Mouse (Mus musculus) limb, embryonic 10.5 days (tissue): Measurements from ENCODE around the gene Trp53. TPM values are rescaled to one million over a fixed set of nuclear protein-coding genes. Genes with fewer than 3 reads are reported as not detected.

ENCODE experiments used
- DNase-seq: peaks from one replicate; pipeline ENCODE4 v3.0.0-alpha.2; 2017; ENCODE audit warnings: low spot score
- H3K27ac ChIP-seq: fragments of 300-500 bp; sonication (generic); 2 replicates; pipeline ENCODE4 v1.5.1; 2016; ENCODE audit warnings: mild to moderate bottlenecking
- H3K27me3 ChIP-seq: fragments of 300-500 bp; sonication (generic); 2 replicates; pipeline ENCODE4 v1.6.1; 2016; ENCODE audit warnings: low read depth, mild to moderate bottlenecking; ENCODE audit not compliant: poor library complexity, severe bottlenecking
- H3K36me3 ChIP-seq: fragments of 300-500 bp; sonication (generic); 2 replicates; pipeline ENCODE4 v1.6.1; 2016; ENCODE audit warnings: mild to moderate bottlenecking, moderate library complexity
- H3K4me1 ChIP-seq: fragments of 300-500 bp; sonication (generic); 2 replicates; pipeline ENCODE4 v1.6.1; 2016
- H3K4me3 ChIP-seq: fragments of 300-500 bp; sonication (generic); 2 replicates; pipeline ENCODE4 v1.5.1; 2016; ENCODE audit warnings: mild to moderate bottlenecking, moderate library complexity
- H3K9me3 ChIP-seq: fragments of 300-500 bp; sonication (generic); replicated peaks from 2 replicates; pipeline ENCODE4 v1.6.1; 2016; ENCODE audit warnings: mild to moderate bottlenecking
- WGBS: fragments of 180-500 bp; shearing (Covaris S2); methylation state at CpG from one replicate; pipeline ENCODE4 v1.1.7; 2016; 5-methylcytosine and 5-hydroxymethylcytosine counted together
- polyA plus RNA-seq: library from polyadenylated mRNA; unstranded; fragments of >200 nt; fragmentation: Nextera tagmentation; extraction: Ambion mirVana; gene quantifications from 2 replicates; pipeline ENCODE4 v1.2.1, GENCODE M21; 2016

Trp53 gene
- polyA plus RNA-seq, 1 experiment from 2014 or later: 243 TPM

DNA sequence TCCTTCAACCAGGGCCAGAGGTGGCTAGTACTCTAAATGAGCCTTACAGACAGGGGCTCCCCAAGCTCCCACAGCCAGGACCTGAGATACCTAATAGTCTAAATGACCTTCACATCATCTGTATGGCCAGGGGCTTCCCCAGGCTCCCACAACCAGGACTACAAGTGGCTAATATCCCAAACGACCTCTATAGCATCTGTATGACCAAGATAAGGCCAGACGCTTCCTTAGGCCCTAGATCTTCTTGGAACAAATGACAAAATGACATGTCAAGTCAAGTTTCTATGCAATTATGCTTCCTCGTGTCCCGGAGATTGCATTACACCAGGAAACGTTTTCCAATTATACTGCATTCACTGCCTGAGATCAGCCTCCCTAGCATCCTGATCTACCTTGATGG lies 3.9 kb upstream of the Trp53 start:
- H3K27ac ChIP-seq: no peak overlapping the region

DNA sequence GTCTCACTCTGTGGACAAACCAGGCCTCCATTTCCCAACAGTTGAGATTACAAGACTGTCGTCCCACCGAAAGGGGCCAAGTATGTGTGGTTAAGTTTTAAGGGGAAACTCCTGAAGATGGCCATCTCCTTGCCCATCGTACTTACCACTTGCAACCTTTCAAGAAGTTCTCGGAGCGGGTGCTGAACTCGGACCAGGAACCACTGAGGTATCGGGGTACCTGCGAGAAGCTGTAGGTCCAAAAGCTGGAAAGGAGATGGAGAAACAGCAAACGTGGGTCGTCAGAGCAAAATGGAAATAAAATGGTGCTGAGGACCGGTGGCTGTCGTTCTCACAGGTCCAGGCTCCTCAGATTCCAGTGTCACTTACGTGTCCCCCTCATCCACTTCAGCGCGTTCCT lies 1.9 kb upstream of the Trp53 start:
- Histone ChIP-seq H3K27ac (peak overlapping the region; percentile 95), H3K4me1 (peaks cover 42% of the 10 kb centered on the region), H3K27me3 (no peaks in the 10 kb centered on the region), H3K36me3 (peaks cover 50% of the 10 kb centered on the region), H3K9me3 (no peaks in the 10 kb centered on the region), H3K4me3 (peak overlapping the region; percentile 71)
- DNase-seq: no peak
- 14% methylated on average over 15 of the region's 15 CpGs for WGBS

More for the DNA sequence above, 3.9 kb upstream of the Trp53 start:
- H3K4me3 ChIP-seq: no peak overlapping the region
- no peak for DNase-seq
- H3K27me3 ChIP-seq: no peaks in the 10 kb centered on the region
- peaks cover 59% of the 10 kb centered on the region for H3K36me3 ChIP-seq
- 81% methylated on average over 5 of the region's 5 CpGs for WGBS
- H3K9me3 ChIP-seq: no peaks in the 10 kb centered on the region
- peaks cover 32% of the 10 kb centered on the region for H3K4me1 ChIP-seq

DNA sequence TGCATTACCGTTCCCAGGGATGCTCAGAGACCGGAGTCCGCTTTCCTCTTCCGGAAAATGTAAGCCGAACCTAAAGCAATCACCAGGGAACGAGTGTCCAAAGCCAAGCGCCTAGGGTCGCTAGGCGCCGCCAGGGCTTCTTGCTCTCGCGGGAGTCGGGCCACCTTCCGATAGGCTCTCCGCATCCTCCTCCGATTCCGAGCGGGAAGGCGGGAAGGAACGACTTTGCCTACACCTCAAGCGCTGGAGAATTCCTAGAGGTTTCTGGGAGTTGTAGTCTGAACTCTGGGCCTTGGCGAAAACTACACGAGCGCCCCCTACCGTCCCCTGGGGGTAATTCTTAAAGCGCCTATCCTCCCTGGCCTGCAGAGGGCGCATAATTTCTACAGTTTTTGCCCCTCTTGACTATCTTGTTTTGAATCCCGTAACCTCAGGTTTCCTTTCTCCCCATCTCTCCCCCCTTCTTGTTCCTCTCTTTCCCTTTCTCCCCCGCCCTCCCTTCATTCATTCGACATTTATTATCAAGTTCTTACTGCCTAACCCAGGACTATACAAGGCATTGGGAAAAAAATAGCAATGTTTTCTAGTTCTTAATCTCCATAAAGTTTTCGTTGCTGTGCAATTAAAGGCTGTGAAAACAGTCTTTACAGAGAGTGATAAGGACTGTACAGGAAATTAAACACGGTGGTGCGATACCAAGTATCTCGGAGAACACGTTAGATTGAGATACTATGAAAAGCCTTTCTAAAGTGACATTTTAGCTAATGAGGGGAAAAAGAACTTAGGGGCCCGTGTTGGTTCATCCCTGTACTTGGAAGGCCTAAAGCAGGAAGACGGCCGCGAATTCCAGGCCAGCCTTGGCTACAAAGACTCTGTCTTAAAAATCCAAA lies 786 bp upstream of the Trp53 start:
- H3K9me3 ChIP-seq: no peaks in the 10 kb centered on the region
- H3K4me3 ChIP-seq: peak overlapping the region; percentile 71
- no peaks in the 10 kb centered on the region for H3K27me3 ChIP-seq
- peaks cover 50% of the 10 kb centered on the region for H3K36me3 ChIP-seq
- 2% methylated on average over 39 of the region's 39 CpGs for WGBS
- DNase-seq: peak; percentile 99
- peaks cover 42% of the 10 kb centered on the region for H3K4me1 ChIP-seq
- peak overlapping the region; percentile 95 for H3K27ac ChIP-seq

DNA sequence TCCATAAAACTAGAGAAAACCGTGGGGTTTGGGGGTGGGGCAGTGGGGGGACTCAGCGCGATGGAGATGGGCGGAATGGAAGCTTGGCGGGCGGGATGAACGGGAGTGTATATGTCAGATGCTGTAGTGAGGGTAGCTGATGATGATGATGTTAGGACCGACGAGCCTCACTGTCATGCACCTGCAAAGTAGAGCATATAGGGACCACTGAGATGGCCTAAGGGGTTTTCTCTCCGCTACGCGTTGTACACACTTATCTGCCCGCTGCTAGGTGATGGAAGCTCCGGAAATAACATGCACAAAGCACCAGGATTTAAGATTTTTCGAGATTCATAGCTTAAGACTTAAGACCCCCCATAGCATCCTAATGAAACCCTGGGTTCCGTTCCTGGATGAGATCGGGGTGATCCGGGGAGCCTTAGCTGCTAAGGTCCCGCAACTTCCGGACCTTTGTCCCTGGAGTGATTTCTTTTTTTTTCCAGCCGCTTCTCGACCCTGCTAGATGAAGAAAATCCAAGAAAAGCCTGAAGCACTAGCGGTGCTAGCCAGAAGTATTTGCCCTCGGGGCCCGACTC lies 500 bp downstream of the Trp53 start:
- DNase-seq: no peak
- WGBS: under 1% methylated on average over 25 of the region's 25 CpGs

DNA sequence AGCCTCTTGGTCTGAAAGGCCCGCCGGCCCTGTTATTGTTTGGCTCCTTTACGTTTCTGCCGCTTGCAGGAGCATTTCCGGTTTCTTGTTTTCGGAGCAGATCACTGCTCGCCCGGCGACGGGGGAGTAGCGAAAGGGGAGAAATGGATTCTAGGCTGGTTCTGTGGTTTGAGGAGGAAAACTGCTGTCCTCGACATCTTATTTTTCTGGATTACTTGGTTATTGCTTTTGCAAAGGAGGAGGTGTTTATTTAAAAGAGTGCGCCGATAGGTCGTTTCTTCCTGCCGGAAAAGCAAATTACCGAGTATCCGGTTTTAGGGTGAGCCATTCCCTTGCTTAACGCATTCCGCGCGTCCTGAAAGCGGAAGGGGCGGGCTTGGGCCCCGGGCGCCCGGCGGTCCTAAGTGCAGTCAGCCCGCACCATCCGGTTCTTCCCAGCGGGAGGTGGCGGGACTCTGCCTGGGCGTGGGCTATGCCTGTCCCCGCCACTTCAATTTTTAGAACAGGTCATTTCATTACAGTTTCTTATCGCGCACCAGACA lies 1.1 kb downstream of the Trp53 start:
- Histone ChIP-seq H3K27me3 (no peaks in the 10 kb centered on the region), H3K9me3 (no peaks in the 10 kb centered on the region), H3K36me3 (peaks cover 48% of the 10 kb centered on the region), H3K4me1 (peaks cover 36% of the 10 kb centered on the region), H3K27ac (peak overlapping the region; percentile 95), H3K4me3 (peak overlapping the region; percentile 71)
- DNase-seq: peak; percentile 96
- under 1% methylated on average over 36 of the region's 36 CpGs for WGBS

More for the DNA sequence above, 500 bp downstream of the Trp53 start:
- Histone ChIP-seq H3K9me3 (no peaks in the 10 kb centered on the region), H3K4me1 (peaks cover 36% of the 10 kb centered on the region), H3K27me3 (no peaks in the 10 kb centered on the region), H3K4me3 (peak overlapping the region; percentile 71), H3K27ac (peak overlapping the region; percentile 95), H3K36me3 (peaks cover 48% of the 10 kb centered on the region)

DNA sequence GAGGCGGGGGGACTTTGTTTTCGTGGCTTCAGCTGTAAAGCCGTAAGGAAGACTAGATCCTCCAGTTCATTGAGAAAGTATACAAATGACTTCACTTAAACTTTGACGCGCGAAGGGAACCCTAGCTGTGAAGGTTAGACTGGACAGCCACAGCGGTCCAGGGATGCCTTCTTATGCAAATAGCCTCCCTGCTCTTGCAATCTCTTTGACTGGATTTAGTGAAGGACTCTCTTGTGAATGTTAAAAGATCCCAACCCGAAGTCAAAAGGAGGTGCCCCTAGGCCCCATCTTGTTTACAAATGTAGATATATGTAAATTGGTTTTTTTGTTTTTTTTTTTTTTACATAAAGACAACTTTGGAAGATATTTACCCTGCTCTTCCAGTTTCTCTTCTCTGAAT lies 1.7 kb downstream of the Trp53 start:
- H3K27me3 ChIP-seq: no peaks in the 10 kb centered on the region
- peaks cover 35% of the 10 kb centered on the region for H3K4me1 ChIP-seq
- no peak for DNase-seq
- H3K9me3 ChIP-seq: no peaks in the 10 kb centered on the region
- H3K4me3 ChIP-seq: peak overlapping the region; percentile 71
- peaks cover 49% of the 10 kb centered on the region for H3K36me3 ChIP-seq
- 2% methylated on average over 8 of the region's 8 CpGs for WGBS
- peak overlapping the region; percentile 95 for H3K27ac ChIP-seq

DNA sequence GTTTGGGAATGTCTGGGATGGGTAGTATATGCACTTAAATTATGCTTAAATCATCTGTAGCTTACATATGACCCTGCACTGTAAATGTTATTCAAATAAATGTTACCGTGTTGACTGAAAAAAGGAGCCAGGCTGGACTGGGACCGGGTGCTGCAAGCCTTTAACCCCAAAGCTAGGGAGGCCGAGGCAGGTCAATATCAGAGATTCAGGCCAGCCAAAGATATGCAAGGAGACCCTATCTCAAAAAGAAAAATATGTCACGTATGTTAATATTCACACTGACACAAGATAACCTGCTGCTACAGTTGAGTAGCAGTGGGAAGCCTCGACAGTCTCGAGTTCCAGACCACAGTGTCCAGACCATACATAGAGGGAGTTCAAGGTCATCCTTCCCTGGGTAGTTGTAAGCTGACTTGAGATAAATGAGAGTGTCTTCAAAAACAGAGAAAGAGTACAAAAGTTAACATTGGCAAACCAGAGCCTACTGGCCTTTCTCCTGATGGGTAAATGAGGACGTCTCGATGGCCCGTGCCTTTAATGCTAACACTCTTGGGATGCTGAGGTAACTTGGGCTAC lies 2.2 kb downstream of the Trp53 start:
- WGBS: 75% methylated on average over 9 of the region's 9 CpGs
- H3K9me3 ChIP-seq: no peaks in the 10 kb centered on the region
- H3K4me3 ChIP-seq: peak overlapping the region; percentile 71
- H3K27ac ChIP-seq: peak overlapping the region; percentile 95; the same call in 1 of the 2 replicates
- H3K36me3 ChIP-seq: peaks cover 49% of the 10 kb centered on the region
- H3K4me1 ChIP-seq: peaks cover 30% of the 10 kb centered on the region
- no peak for DNase-seq
- H3K27me3 ChIP-seq: no peaks in the 10 kb centered on the region

DNA sequence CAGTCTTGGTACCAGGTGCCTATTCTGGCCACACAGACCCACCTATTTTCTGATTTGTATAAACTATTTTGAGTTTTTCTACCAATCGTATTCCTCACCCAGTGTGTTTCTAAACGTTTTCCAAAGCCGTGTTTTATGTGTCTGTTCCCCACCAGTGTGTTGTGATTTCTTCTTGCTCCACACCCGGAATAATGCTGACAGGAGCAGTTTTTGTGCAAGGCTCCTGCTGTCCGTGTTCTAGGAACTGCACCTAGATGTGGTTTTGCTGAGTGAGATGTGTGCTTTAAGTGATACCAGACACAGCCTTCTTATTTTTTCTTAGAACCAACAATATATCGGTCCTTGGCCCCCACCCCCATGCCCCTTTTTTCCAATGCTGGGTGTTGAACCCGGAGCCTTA lies 3.8 kb downstream of the Trp53 start:
- Histone ChIP-seq H3K27me3 (no peaks in the 10 kb centered on the region), H3K4me1 (peaks cover 16% of the 10 kb centered on the region), H3K4me3 (no peak overlapping the region), H3K9me3 (no peaks in the 10 kb centered on the region), H3K36me3 (peaks cover 66% of the 10 kb centered on the region), H3K27ac (no peak overlapping the region)
- no peak for DNase-seq
- WGBS: 91% methylated on average over 7 of the region's 7 CpGs

DNA sequence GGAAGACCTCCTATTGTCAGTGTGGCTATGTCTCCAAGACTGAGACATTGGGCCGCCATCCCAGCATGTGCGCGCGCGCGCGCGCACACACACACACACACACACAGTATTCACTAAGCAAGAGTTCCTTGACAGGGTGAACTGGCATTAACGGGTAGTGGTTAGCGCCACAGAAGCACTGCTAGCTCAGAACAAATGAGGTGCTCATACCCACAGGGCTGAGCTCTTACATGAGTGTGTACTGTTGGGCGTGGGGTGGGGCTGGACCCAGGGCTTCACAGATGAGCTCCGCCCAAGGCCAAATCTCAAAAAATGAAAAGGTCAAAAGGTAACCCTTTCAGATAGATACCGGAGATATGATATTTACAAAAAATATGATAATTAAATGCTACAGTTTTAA lies 4.8 kb downstream of the Trp53 start:
- 96% methylated on average over 13 of the region's 13 CpGs for WGBS
- H3K4me1 ChIP-seq: peaks cover 11% of the 10 kb centered on the region
- no peak overlapping the region for H3K27ac ChIP-seq
- H3K9me3 ChIP-seq: no peaks in the 10 kb centered on the region
- H3K27me3 ChIP-seq: no peaks in the 10 kb centered on the region
- peaks cover 75% of the 10 kb centered on the region for H3K36me3 ChIP-seq
- no peak for DNase-seq
- H3K4me3 ChIP-seq: no peak overlapping the region

DNA sequence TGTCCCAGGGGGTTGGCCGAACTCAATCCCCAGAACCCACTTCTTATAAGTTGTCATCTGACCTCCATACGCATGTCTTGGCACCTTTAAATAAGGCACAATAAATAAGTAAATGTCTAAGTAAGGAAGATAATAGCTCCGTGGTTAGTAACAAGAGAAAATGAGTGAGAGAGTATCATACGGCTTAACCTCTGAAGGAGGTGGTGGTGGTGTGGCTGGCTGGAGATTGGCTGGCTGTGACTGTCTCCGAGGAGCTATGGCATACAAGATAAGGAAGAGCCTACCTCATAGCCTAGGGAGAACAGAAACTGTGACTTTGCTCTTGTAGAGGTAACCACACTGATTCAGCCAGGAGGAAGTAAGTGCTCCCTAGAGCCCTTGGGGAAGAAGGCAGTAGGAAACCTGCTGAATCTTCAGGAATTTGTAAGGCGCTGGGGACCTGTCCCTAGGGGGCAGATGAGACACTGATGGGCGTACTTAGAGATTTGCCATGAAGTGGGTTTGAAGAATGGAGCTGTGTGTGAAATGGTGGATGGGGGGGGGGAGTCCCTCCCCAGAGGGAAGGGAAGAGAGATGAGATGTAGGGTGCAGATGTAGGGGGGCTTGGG lies 5.7 kb downstream of the Trp53 start:
- Histone ChIP-seq H3K27ac (no peak overlapping the region), H3K4me1 (peaks cover 11% of the 10 kb centered on the region), H3K4me3 (no peak overlapping the region), H3K36me3 (peaks cover 84% of the 10 kb centered on the region), H3K27me3 (no peaks in the 10 kb centered on the region), H3K9me3 (no peaks in the 10 kb centered on the region)
- no peak for DNase-seq
- 83% methylated on average over 7 of the region's 7 CpGs for WGBS

DNA sequence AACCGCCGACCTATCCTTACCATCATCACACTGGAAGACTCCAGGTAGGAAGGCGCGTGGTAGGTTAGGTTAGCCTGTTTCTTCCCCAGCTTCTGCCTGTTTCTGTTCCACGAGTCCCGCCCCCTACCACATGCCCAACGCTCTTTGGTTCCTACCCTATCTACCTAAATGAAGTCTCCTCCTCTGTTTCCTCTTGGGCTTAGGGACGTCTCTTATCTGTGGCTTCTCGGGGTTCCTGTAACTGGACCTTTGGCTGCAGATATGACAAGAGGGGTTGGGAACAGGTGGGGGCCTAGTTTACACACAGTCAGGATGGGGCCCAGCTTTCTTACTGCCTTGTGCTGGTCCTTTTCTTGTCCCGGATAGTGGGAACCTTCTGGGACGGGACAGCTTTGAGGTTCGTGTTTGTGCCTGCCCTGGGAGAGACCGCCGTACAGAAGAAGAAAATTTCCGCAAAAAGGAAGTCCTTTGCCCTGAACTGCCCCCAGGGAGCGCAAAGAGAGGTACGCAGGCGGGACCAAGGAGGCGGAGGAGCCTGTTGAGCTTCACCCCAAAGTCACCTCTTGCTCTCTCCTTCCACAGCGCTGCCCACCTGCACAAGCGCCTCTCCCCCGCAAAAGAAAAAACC lies 9.2 kb downstream of the Trp53 start:
- DNase-seq: no peak
- Histone ChIP-seq H3K27me3 (no peaks in the 10 kb centered on the region), H3K9me3 (no peaks in the 10 kb centered on the region), H3K27ac (no peak overlapping the region; the same call in 1 of the 2 replicates), H3K36me3 (peaks cover 97% of the 10 kb centered on the region), H3K4me1 (no peaks in the 10 kb centered on the region), H3K4me3 (no peak overlapping the region)
- 94% methylated on average over 22 of the region's 22 CpGs for WGBS

DNA sequence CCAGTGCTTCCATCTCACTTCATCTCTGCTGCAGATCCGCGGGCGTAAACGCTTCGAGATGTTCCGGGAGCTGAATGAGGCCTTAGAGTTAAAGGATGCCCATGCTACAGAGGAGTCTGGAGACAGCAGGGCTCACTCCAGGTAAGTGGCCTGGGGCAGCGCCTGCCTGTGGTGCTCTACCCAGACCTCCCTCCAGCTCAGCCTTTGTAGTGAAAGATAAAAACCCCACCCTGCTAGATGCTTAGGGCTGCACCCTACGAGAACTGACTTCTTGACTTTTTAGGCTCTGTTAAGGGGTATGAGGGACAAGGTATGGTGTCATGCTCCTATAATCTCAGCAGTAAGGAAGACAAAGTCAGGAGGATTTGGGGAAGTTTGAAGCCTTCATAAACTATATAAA lies 10.5 kb downstream of the Trp53 start:
- no peak overlapping the region for H3K27ac ChIP-seq
- H3K9me3 ChIP-seq: no peaks in the 10 kb centered on the region
- H3K4me1 ChIP-seq: no peaks in the 10 kb centered on the region
- DNase-seq: no peak
- peaks cover 98% of the 10 kb centered on the region for H3K36me3 ChIP-seq
- H3K4me3 ChIP-seq: no peak overlapping the region
- 94% methylated on average over 8 of the region's 8 CpGs for WGBS
- H3K27me3 ChIP-seq: no peaks in the 10 kb centered on the region
